Mouse (Mus musculus): ENCODE data around the gene Hist1h2ad. TPM values are rescaled to one million over a fixed set of nuclear protein-coding genes. Genes with fewer than 3 reads are reported as not detected.
"Not testable (repeated sequence)": the region's sequence is repeated elsewhere in the genome, so short reads cannot be mapped to it uniquely, and the experiment has no call there.

The Hist1h2ad gene
- polyA plus RNA-seq, 1 experiment from 2014 or later: 2.1 TPM

DNA sequence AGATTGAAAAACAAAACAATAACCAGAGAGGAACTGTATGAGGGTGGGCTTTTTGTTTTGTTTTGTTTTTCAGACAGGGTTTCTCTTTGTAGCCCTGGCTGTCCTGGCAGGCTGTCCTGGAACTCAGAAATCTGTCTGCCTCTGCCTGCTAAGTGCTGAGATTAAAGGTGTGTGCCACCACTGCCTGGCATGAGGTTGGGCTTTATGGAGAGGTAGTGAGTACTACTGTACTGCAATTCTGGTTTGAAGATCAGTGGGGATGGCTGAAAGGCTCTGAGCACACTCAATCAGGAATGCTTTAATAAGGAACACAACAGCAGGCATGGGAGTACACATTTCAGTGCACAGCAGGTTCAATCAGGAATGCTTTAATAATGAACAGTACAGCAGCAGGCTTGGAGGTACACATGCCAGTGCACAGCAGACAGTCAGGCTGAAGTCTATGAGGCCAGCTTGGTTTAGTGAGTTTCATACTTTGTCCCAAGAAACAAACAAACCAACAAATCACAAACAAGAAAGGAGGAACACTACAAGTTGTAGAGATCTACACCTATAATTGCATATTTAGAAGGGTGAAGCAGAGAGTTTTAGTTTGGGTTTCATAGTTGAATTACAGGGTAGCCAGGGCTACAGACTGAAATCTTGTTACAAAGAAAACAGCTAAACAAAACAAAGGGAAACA lies 9.3 kb downstream of the Hist1h2ad start:
- Histone ChIP-seq H3K4me1 (ENCODE audit: control insufficient read depth, insufficient read depth, low read length) (no peaks in the 10 kb centered on the region; the same call in 1 of the 2 replicates), H3K9ac (replicated peaks; ENCODE audit: low read length) (peak overlapping the region; percentile 37; the same call in 1 of the 2 replicates), H3K27me3 (ENCODE audit: control insufficient read depth, insufficient read depth, low read length) (no peaks in the 10 kb centered on the region), H3K4me2 (ENCODE audit: low read depth, low read length) (no peak overlapping the region; the same call in 1 of the 2 replicates), H3K4me3 (ENCODE audit: low read depth, low read length) (no peak overlapping the region), H3K36me3 (replicated peaks; ENCODE audit: control insufficient read depth, insufficient read depth, low read depth, low read length) (no peaks in the 10 kb centered on the region), H3K27ac (replicated peaks; ENCODE audit: low read depth, low read length) (peak overlapping the region; percentile 65), H3K9me3 (replicated peaks; ENCODE audit: control insufficient read depth, low read length) (no peaks in the 10 kb centered on the region)
- DNase-seq (ENCODE audit: low spot score) (no peak), ATAC-seq (replicated peaks; ENCODE audit: insufficient number of reproducible peaks, low FRiP score, low TSS enrichment, low read depth) (no peak)

GRCm38 (mm10) chr13:23584331-23584730 lies 10.2 kb downstream of the Hist1h2ad start:
- peak overlapping the region; percentile 96 for H3K27ac ChIP-seq (replicated peaks; ENCODE audit: low read depth, low read length)
- H3K9ac ChIP-seq (replicated peaks; ENCODE audit: low read length): peak overlapping the region; percentile 54
- peak overlapping the region; percentile 13; the same call in 1 of the 2 replicates for H3K4me3 ChIP-seq (ENCODE audit: low read depth, low read length)
- H3K4me1 ChIP-seq (ENCODE audit: control insufficient read depth, insufficient read depth, low read length): no peaks in the 10 kb centered on the region; the same call in 1 of the 2 replicates
- ATAC-seq (replicated peaks; ENCODE audit: insufficient number of reproducible peaks, low FRiP score, low TSS enrichment, low read depth): no peak
- H3K27me3 ChIP-seq (ENCODE audit: control insufficient read depth, insufficient read depth, low read length): no peaks in the 10 kb centered on the region
- H3K36me3 ChIP-seq (replicated peaks; ENCODE audit: control insufficient read depth, insufficient read depth, low read depth, low read length): no peaks in the 10 kb centered on the region
- peak overlapping the region; percentile 72 for H3K4me2 ChIP-seq (ENCODE audit: low read depth, low read length)
- H3K9me3 ChIP-seq (replicated peaks; ENCODE audit: control insufficient read depth, low read length): no peaks in the 10 kb centered on the region
- DNase-seq (ENCODE audit: low spot score): peak; percentile 45

DNA sequence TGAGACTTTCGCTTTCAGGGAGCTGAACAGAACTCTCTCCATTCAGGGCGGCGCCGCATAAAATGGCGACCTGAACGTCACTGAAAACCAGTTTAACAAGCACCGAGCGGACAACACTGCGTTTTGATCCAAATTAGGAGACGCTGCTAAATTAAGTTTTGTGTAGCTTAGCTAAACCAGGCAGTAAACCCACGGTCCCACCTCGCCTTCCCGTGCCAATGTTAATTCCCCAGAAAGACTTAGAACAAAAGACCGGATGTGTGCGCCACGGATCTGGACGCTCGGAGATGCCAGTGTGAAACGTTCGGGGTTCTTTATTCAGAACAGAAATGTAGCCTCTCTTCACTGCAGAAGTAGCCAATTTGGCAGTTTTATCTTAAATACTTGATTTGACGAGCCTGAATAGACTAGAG lies 10.9 kb downstream of the Hist1h2ad start:
- no peaks in the 10 kb centered on the region; the same call in 1 of the 2 replicates for H3K4me1 ChIP-seq (ENCODE audit: control insufficient read depth, insufficient read depth, low read length)
- peak overlapping the region; percentile 42 for H3K4me3 ChIP-seq (ENCODE audit: low read depth, low read length)
- H3K27ac ChIP-seq (replicated peaks; ENCODE audit: low read depth, low read length): peak overlapping the region; percentile 96
- H3K4me2 ChIP-seq (ENCODE audit: low read depth, low read length): peak overlapping the region; percentile 72
- no peaks in the 10 kb centered on the region for H3K36me3 ChIP-seq (replicated peaks; ENCODE audit: control insufficient read depth, insufficient read depth, low read depth, low read length)
- no peaks in the 10 kb centered on the region for H3K9me3 ChIP-seq (replicated peaks; ENCODE audit: control insufficient read depth, low read length)
- WGBS: under 1% methylated on average over 21 of the region's 21 CpGs
- H3K9ac ChIP-seq (replicated peaks; ENCODE audit: low read length): peak overlapping the region; percentile 76
- ATAC-seq (replicated peaks; ENCODE audit: insufficient number of reproducible peaks, low FRiP score, low TSS enrichment, low read depth): no peak
- no peaks in the 10 kb centered on the region for H3K27me3 ChIP-seq (ENCODE audit: control insufficient read depth, insufficient read depth, low read length)
- peak; percentile 83 for DNase-seq (ENCODE audit: low spot score)

DNA sequence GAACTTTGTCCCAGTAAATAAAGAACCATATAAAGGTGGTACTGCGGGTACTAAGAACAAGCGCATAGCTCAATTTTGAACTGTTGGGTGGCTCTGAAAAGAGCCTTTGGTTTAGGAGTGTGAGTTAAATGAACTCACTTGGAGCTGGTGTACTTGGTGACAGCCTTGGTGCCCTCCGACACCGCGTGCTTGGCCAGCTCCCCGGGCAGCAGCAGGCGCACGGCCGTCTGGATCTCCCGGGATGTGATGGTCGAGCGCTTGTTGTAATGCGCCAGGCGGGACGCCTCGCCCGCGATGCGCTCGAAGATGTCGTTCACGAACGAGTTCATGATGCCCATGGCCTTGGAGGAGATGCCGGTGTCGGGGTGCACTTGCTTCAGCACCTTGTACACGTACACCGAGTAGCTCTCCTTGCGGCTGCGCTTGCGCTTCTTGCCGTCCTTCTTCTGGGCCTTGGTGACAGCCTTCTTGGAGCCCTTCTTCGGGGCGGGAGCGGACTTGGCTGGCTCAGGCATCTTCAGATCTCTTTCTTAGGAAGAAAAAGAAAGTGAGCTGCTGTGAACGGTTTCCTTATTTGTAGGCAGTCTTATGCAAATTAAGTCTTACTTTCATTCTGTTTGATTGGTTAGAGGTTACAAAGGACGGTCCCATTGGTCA lies 11.4 kb downstream of the Hist1h2ad start:
- Histone ChIP-seq H3K4me3 (ENCODE audit: low read depth, low read length) (peak overlapping the region; percentile 42), H3K9ac (replicated peaks; ENCODE audit: low read length) (peak overlapping the region; percentile 76), H3K27ac (replicated peaks; ENCODE audit: low read depth, low read length) (peak overlapping the region; percentile 96), H3K4me2 (ENCODE audit: low read depth, low read length) (peak overlapping the region; percentile 72)
- H3K27me3 ChIP-seq (ENCODE audit: control insufficient read depth, insufficient read depth, low read length); H3K4me1 ChIP-seq (ENCODE audit: control insufficient read depth, insufficient read depth, low read length); H3K36me3 ChIP-seq (replicated peaks; ENCODE audit: control insufficient read depth, insufficient read depth, low read depth, low read length); H3K9me3 ChIP-seq (replicated peaks; ENCODE audit: control insufficient read depth, low read length): not testable (repeated sequence)
- under 1% methylated on average over 27 of the region's 36 CpGs for WGBS
- peak; percentile 95 for DNase-seq (ENCODE audit: low spot score)
- ATAC-seq (replicated peaks; ENCODE audit: insufficient number of reproducible peaks, low FRiP score, low TSS enrichment, low read depth): peak; percentile 86

DNA sequence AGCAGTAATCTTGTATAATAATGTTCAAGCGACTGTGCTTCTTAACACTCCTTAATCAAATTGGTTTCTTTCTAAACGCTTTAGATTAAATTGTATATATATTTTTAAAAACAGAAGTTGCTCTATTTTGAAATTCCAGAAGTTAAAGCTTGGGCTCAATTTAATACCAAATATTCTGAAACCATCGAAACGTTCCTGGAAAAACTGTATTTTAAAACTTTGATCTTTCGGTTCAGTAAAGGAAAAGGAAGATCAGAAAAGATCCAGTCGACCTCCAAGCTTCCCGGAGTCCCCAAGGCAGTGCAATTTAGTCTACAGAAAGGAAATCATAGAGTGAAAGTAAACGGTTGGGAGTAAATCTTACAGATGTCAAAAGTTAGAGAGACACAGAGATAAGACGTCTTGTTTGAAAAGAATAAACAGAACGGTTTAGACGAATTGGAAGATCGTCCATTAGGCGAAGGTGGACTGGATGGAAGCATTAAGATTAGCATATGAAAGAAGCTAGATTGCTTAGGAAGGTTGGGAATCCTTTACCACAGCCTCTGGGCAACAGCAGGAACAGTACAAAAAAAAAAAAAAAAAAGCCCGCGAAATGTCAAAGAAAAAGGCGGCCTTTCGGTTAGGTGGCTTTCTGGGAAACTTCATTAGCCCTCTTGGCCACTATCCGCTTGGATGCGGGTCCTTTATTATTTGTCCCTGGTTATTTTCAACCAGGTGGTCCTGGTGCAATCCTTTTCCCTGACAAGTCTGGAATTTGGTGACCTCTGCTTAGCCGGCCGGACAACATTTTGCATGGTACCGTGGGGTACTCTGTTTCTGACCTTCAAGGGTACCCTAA lies 12.1 kb downstream of the Hist1h2ad start:
- no peak for ATAC-seq (replicated peaks; ENCODE audit: insufficient number of reproducible peaks, low FRiP score, low TSS enrichment, low read depth)

DNA sequence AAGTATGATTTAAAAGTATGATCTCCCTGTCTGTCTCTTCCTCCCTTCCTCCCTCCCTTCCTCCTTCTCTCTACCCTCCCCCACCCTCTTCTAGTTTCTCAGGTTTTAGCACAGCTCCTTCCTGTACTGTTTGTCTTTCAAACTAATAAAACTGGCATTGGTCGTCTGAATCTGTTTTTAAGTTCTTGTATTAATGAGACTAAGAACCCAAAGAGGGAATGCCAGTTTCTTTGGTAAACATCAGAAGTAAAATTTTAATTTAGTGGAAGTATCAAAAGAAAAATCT lies 12.7 kb downstream of the Hist1h2ad start:
- H3K27me3 ChIP-seq (ENCODE audit: control insufficient read depth, insufficient read depth, low read length): no peaks in the 10 kb centered on the region
- ATAC-seq (replicated peaks; ENCODE audit: insufficient number of reproducible peaks, low FRiP score, low TSS enrichment, low read depth) (no peak), DNase-seq (ENCODE audit: low spot score) (no peak)
- no peaks in the 10 kb centered on the region for H3K36me3 ChIP-seq (replicated peaks; ENCODE audit: control insufficient read depth, insufficient read depth, low read depth, low read length)
- peak overlapping the region; percentile 57 for H3K9ac ChIP-seq (replicated peaks; ENCODE audit: low read length)
- H3K4me3 ChIP-seq (ENCODE audit: low read depth, low read length): peak overlapping the region; percentile 21
- no peaks in the 10 kb centered on the region for H3K9me3 ChIP-seq (replicated peaks; ENCODE audit: control insufficient read depth, low read length)
- WGBS: 6% methylated on average over 1 of the region's 1 CpGs
- peak overlapping the region; percentile 93 for H3K27ac ChIP-seq (replicated peaks; ENCODE audit: low read depth, low read length)
- H3K4me1 ChIP-seq (ENCODE audit: control insufficient read depth, insufficient read depth, low read length): no peaks in the 10 kb centered on the region; the same call in 1 of the 2 replicates
- H3K4me2 ChIP-seq (ENCODE audit: low read depth, low read length): peak overlapping the region; percentile 41

More for the DNA sequence above, 12.1 kb downstream of the Hist1h2ad start:
- Histone ChIP-seq H3K4me2 (ENCODE audit: low read depth, low read length) (peak overlapping the region; percentile 41), H3K4me3 (ENCODE audit: low read depth, low read length) (peak overlapping the region; percentile 21), H3K36me3 (replicated peaks; ENCODE audit: control insufficient read depth, insufficient read depth, low read depth, low read length) (no peaks in the 10 kb centered on the region), H3K9ac (replicated peaks; ENCODE audit: low read length) (peak overlapping the region; percentile 57), H3K9me3 (replicated peaks; ENCODE audit: control insufficient read depth, low read length) (no peaks in the 10 kb centered on the region), H3K27me3 (ENCODE audit: control insufficient read depth, insufficient read depth, low read length) (no peaks in the 10 kb centered on the region), H3K27ac (replicated peaks; ENCODE audit: low read depth, low read length) (peak overlapping the region; percentile 93), H3K4me1 (ENCODE audit: control insufficient read depth, insufficient read depth, low read length) (no peaks in the 10 kb centered on the region; the same call in 1 of the 2 replicates)
- WGBS: 2% methylated on average over 22 of the region's 22 CpGs
- peak; percentile 55 for DNase-seq (ENCODE audit: low spot score)

DNA sequence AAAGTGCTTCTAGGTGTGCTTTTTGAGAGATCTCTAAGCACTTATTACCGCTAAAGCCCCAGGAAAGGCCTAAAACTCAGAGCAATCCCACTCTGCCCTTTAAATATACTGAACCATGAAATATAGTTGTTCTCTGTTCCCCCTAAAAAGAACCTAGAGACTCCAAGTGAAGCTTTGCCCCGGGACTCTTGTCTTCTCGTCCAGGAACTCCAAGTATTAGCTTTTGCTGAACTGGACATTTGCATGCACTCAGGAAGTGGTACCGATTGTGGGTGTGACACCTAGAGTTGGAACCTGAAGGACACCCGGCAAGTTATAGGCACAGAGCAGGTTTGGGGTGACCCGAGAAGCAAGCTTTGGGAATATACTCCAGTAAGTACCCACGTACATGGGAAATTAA lies 17.0 kb downstream of the Hist1h2ad start:
- Histone ChIP-seq H3K9ac (replicated peaks; ENCODE audit: low read length) (no peak overlapping the region), H3K27ac (replicated peaks; ENCODE audit: low read depth, low read length) (no peak overlapping the region), H3K4me2 (ENCODE audit: low read depth, low read length) (no peak overlapping the region), H3K4me1 (ENCODE audit: control insufficient read depth, insufficient read depth, low read length) (no peaks in the 10 kb centered on the region; the same call in 1 of the 2 replicates), H3K4me3 (ENCODE audit: low read depth, low read length) (no peak overlapping the region), H3K36me3 (replicated peaks; ENCODE audit: control insufficient read depth, insufficient read depth, low read depth, low read length) (no peaks in the 10 kb centered on the region), H3K9me3 (replicated peaks; ENCODE audit: control insufficient read depth, low read length) (no peaks in the 10 kb centered on the region), H3K27me3 (ENCODE audit: control insufficient read depth, insufficient read depth, low read length) (no peaks in the 10 kb centered on the region)
- 93% methylated on average over 7 of the region's 7 CpGs for WGBS
- no peak for ATAC-seq (replicated peaks; ENCODE audit: insufficient number of reproducible peaks, low FRiP score, low TSS enrichment, low read depth)
- DNase-seq (ENCODE audit: low spot score): no peak

Measured in embryonic facial prominence, embryonic 11.5 days (tissue).